Mouse (Mus musculus) liver (tissue): Measurements from ENCODE around the gene Arhgef15.
"Not testable (repeated sequence)": the region's sequence is repeated elsewhere in the genome, so short reads cannot be mapped to it uniquely, and the experiment has no call there.

Experiments
- DNase-seq: peaks from one replicate; pipeline ENCODE4 v3.0.0-alpha.2; 2020; ENCODE audit warnings: mixed read lengths

Gene Arhgef15

DNA sequence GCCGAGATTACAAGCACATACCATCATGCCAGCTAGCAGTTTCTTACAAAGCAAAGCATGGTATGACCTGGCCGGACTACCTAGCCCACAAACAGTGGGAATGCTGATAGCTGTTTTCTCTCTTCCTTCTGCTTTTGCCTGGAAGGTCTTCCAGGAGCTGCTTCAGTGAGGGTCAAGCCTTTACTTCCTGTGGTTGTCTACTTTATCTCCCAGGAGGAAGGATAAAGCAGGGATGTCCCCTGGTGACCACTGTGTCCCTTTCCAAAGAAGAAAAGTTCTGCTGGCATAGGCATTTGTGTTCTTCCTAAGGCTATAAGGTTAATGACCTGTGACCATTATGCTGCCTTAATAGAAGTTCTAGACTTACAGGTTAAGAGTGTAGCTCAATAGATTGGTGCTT lies 6.1 kb upstream of the Arhgef15 start:
- no peak for DNase-seq

DNA sequence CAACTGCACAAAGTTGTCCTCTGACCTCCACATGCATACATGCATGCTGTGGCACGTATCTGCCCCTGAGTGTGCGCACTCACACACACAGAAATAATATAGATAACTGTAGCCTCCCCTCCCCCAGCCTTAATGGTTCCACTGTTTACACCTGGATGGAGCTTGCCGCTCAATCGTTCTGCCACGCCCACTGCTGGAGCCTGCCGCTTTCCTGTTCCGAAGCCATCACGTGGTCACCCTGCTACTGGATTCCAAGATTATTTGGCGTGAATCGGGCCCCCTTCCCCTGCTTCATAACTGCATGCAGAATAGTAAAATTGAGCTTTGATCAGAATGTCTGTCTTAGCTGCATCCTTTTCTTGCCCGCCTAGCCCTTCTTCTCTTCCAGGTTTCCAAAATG lies 4.9 kb upstream of the Arhgef15 start:
- not testable (repeated sequence) for DNase-seq

DNA sequence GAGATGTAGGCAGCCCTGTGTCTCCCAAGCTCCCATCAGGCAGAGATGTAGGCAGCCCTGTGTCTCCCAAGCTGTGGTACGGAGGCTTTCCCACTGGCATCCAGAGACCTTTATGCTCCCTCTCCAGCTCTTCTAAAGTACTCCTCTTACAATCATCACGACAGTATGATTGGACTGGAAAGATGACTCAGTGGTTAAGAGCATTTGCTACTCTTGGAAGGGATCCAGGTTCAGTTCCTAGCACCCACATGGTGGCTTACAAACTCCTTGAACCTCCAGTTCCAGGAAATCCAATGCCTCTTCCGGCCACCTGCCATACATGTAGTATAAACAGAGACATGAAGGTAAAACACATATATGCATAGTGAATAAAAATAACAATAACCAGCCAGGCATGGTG lies 4.3 kb upstream of the Arhgef15 start:
- DNase-seq, result no peak

DNA sequence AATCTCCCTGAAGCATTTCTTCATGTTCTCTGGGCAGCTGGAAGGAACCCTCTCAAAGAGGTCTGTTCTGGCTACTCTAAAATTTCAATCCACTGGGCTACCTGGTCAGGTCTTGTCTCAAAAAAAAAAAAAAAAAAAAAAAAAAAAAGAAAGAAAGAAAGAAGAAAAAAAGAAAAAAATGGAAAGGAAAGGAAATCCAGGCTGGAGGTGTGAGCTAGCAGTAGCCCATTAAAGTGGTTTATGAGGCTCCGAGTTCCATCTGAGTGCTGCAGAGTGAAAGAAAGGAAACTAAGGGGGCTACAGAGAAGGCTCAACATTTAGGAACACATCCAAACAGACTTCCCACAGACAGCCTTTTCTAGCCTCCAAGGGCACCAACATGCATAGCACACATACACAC lies 691 bp upstream of the Arhgef15 start:
- no peak for DNase-seq

DNA sequence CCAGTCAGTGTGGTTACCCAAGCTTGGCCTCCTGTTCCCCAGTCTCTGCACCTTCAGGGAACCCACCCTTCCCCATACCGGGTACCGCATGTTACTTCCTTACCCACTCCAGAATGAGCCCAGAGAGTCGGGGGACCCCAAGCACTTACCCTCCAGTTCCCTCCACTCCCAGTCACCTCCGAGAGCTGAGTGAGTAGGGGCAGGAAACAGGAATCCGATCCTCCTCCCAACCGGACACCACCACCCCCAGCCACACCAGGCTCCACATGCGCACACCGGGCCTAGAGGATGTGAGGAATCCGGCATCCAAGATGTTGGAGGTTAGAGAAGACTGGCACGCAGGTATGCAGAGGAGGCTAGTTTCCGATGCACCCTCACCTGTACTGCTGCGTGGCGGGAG lies 583 bp downstream of the Arhgef15 start:
- no peak for DNase-seq

DNA sequence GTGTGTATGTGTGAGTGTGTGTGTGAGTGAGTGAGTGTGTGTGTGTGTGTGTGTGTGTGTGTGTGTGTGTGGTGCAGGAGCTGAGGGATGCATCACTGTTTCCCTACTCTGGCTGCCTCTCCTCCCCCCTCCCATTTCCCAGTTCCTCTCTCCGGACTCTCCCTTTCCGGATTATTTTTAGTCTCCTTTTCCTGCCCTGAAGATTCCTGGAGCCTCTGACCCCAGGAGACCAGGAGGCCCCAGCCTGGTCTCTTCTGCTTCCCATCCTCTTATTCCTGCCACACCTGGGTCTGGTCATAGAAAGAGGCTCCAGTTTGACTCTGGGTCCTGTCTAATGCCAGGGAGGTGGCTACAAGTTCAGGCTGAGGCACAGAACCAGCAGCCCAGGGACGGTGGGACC lies 1.2 kb downstream of the Arhgef15 start:
- DNase-seq, result no peak

DNA sequence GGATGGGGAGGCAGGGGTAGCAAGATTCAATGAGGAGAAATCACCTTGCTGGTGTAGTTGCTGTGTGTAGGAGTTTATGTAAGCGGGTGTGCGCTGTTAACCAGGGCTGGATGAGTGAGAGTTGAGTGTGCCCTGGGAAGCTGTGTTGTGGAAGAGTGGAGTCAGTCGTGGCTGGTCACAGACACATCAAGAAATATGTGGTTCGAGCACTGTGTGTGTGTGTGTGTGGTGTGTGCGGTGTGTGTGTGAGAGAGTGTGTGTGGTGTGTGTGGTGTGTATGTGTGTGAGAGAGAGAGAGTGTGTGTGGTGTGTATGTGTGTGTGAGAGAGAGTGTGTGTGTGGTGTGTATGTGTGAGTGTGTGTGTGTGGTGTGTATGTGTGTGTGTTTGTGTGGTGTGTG lies 1.8 kb downstream of the Arhgef15 start:
- DNase-seq, result no peak

DNA sequence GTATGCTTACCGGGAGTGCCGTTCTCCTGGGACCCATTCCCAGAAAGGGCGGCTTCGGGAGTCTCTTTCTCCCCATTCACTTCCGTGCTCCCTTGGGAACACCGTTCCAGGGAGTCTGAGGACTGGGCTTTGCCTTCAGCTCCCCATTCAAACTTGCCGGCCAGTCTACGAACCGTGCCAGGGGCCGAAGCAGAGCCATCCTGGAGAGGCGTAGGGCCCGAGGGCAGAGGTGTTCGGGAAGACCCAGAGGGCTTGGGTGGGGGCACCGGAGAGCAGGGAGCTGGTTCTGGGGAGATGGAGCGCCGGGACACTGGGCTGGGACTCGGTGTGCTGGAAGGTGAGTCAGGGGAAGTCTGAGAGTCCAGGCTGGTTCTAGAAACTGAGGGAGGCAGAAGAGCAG lies 2.9 kb downstream of the Arhgef15 start:
- DNase-seq, result no peak

DNA sequence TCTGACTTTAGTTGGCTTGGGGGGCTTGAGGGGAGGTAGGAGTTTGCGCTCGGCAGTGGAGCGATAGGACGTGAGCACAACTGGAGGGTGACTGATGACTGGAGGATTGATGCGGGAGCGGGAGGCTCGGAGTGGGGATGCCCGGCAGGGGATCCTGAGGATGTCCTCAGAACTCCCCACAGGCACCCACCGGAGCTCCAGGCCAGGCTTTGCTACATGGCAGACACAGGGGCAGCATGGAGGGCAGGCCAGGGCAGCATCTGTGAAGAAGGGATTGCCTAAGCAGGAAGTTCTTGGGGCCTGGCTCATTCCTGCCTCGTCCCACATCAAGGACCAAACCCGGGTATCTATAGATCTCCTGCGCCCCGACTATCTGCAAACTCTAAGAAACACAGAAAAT lies 3.4 kb downstream of the Arhgef15 start:
- DNase-seq, result no peak

DNA sequence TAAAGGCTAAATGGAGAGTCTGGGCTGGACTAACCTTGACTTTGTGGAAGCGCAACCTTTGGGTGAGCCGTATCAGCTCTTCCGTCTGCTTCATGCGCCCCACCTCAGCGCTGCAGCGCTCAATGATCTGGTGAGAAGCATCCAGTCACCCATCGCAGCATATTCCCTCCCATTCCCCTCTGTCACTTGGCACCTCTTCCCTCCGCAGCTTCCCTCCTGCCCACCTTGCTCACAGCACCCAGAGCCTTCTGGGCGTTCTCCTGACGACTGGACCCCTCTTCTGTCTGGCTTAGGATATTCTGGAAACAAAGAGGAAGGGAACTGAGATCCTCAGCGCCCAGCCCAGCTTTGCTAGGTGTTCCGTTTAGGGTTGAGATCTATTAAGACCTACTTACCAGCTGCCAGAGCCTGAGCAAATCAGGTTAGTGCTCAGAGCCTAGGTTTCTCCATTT lies 9.7 kb downstream of the Arhgef15 start:
- no peak for DNase-seq

DNA sequence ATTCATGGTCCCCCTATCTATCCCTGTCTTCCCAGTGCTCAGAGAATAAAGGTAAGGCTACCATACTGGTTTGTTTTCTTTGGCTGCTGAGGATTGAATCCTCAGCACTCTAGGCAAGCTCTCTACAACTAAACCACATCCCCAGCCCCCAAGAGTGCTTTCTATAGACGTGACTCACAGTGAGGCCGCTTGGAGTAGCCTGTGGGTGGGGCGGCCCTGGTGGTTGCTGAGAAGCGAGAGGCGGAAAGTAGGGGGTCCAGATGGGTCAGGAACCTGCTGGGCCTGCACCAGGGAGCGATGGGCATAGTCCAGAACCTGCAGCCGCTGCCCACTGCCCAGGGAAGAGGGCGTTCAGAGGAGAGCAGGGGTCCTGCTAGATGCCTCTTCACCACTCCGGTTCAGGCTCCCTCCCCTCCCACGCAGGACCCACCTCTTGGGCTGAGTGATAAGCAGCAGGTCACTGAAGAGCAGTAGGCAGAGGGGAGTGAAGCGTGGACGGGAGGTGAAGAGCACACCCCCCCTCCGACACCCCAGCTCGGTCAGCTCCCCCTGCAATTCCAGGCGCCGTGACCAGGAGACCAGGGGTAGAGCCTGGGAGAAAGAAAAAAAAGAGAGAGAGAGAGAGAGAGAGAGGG lies 10.4 kb downstream of the Arhgef15 start:
- DNase-seq, result no peak

DNA sequence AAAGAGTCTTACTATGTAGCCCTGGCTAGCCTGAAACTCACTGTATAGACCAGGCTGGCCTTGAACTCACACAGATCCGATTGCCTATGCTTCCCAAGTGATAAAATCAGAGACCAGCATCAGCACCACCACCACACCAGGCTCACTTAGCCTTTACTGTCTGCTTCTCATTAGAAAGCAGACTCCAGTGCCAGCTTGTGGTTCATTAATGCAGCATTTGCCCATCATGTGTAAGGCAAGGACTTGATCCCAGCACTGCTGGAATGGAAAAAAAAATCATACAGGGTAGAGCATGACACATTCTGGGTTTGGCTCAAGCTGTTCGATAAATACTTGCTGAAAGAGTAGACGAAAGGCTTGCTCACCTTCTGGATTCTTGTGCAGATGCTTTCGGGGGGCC lies 11.3 kb downstream of the Arhgef15 start:
- DNase-seq, result no peak

DNA sequence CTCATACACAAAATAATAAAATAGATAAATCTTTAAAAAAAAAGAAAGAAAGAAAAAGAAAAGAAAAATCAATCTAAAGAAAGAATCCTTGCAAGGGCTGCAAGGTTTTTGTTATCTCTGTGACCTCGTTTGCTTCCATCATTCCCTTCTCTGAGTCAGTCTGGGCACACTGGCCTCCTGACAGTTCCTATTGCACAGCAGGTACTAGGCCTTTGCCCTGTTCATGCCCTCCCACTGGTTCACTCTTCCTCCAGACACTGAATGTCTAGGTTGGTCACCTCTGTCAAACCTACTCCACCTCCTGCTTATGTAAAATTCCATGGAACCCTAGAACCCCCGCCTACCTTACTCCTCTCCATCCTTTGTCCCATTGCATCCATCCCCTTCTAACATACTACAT lies 12.0 kb downstream of the Arhgef15 start:
- no peak for DNase-seq

DNA sequence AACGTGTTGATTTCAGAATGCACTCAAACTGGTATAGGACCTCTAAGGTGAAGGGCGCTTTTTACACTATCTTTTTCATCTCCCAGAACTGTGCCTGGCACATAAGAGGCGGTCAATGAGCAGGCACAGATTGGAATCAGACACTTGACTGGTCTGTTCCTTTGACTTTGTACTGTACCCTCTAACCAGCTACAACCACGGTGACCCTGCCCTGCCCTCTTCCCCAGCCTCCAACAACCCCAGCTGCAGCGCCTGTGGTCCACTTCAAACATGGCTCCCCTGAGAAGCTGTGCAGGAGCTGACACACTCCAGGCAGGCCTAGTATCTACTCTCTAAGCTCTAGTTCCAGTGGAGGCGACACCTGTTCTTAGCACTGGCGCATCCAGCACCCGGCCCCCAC lies 14.5 kb downstream of the Arhgef15 start:
- no peak for DNase-seq

DNA sequence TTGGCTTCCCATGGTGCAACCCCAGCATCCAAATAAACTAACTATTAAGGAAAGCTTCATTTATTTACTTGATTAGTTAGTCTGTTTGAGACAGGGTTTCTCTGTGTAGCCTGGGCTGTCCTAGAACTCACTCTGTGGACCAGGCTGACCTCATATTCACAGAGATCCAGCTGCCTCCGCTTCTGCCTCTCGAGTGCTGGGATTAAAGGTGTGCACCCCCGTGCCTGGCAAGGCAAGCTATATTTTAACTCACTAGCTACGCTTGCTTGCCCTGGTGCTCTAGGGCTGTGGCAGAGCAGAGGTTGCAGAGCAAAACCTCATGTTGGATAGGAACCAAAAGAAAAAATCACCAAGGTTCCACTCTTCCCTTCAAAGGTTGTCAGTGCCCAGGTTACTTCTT lies 16.8 kb downstream of the Arhgef15 start:
- no peak for DNase-seq

DNA sequence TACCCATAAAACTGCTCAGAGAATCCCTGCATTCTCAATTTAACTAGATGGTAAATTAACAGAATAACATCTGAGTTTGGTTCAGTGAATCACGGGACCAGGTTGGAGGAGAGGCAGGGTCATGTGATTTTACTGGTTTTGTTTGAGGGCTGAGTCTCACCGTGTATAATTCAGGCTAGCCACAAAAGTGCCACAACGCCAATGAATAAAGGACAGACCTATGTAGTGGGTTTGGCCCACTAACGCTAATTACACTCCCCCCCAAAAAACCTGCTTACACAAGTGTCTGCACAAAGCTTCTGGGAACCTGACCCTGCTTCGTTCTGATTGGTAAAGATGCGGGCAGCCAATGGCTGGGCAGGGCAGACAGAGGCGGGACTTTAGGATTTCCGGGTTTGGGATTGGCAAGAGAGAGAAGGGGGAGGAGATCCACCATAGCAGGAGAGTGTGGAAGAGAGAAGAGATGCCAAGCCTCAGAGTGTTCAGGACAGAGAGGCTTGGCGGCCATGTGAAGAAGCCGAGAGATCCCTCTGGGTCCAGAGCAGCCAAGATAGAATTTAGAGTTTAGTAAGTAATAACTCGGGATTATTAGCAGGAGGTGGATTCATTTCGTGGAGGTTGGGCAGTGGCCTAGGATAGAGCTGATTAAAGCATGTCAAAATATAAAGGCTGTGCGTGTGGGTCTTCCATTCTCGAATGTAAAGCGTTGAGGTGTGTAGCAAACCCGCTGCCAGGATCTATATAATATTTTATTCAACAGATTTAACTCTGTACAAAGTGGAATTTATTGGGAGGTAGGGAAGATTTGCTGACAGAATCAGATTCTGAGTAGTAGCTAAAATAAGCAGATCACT lies 17.6 kb downstream of the Arhgef15 start:
- DNase-seq, result peak; percentile 84

DNA sequence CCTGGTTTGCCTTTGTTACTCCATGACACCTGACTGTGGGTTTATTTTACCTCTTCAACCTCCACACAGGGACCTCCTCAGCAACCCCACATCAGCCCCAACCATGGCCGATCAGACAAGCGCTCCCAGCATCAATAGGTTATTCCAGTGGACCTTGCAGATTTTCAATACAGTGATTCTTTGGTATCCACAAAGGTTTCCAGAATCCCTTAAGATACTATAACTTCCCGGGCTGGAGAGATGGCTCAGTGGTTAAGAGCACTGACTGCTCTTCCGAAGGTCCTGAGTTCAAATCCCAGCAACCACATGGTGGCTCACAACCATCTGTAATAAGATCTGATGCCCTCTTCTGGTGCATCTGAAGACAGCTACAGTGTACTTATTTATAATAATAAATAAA lies 20.3 kb downstream of the Arhgef15 start:
- DNase-seq, result not testable (repeated sequence)

DNA sequence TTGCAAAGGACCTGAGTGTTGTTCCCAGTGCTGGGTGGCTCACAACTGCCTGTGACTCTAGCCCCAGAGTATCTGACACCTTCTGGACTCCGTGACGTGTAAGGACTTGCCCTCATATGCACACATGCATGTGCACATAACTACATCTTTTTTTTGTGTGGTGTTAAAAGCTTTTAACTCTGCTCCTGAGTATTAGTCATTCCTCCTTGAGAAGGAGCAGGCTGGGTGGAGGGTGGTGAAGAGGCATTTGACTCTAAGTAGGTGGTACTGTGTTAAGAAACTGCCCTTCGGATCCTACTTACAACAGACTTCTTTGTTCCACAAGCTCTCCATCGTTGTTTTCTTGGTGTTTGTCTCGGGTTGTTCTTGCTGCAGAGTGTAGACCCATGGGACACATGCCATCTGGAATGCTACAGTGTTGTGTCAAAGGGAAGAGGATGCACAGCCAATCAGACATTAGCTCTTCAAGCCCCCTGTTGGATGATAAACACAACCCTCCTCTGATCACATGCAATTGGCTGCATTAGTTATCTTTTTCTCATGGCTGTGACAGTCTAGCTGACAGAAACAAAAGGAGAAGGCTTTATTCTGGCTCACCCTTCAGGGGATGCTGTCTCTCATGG lies 23.3 kb downstream of the Arhgef15 start:
- no peak for DNase-seq

DNA sequence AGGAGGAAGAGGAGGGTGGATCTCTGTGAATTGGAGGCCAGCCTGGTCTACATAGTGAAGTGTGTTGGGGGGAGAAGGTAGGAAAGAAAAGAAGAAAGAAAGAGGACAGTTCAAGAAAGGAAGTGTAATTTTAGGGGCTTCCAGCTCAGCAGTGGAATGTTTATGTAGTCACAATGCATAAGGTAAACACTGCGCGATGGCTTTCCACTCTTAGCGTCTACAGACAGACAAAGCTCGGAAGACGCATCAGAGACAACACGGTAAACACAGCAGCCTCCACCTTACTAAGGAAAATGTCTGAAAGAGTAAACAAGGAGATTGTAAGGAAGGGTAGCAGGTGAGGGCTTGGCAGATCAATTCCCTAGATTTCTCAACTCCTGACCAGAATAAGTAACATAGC lies 27.3 kb downstream of the Arhgef15 start:
- DNase-seq, result no peak

DNA sequence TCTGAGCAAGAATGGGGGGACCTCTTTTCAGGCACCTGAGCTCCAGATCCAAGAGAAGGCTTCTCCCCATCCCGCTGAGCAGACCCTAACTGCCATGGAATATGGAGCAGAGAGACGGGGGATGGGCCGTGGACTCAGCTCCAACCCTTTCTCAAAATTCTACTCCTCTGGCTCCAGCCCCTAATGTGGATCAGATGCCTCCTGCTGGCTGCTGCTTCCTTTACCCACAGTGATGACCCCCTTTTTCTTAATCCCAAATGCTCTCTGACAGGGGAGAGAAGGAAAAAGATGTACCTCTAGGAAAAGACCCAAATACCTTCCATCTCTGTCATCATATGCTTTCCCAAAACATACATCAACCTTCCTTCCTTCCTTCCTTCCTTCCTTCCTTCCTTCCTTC lies 30.3 kb downstream of the Arhgef15 start, which contains the start of gene Odf4:
Odf4 (minus strand) TSS at position 101 of the 400 bp plus-strand sequence.
- no peak for DNase-seq

DNA sequence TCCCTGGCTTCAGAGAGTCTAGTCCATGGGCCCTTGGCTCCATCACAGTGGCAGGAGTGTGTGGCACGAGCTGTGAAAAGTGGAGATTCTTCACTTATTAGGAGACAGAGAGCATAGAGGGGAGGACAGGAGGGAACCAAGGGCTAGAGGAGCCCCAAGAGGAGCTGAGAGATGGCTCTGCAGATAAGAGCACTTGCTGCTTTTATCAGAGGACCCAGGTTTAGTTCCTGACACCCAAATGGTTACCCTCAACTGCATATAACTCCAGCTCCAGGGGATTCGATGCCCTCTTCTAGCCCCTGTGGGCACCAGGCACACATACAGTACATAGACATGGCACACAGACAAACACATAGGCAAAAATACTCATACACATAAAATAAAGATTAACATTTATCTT lies 32.5 kb downstream of the Arhgef15 start:
- DNase-seq, result no peak

DNA sequence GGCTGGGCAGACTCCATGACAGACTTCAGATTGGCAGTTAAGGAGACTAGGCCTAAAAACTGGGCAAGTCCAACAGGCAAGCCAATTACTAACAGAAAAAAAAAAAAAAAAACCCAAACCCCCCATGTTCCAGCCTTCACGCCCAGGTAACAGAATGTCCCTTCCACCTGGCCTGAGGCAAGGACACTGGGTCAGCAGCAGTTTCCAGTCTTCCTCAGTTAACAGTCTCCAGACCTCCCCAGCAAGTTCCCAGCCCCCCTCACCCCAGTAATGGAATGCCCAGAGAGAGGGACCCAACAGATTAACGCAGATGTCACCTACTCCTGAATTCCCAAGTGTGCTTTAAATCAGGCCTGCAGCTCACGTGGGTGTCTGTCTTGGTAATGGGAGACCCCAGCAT lies 34.1 kb downstream of the Arhgef15 start:
- DNase-seq, result no peak

DNA sequence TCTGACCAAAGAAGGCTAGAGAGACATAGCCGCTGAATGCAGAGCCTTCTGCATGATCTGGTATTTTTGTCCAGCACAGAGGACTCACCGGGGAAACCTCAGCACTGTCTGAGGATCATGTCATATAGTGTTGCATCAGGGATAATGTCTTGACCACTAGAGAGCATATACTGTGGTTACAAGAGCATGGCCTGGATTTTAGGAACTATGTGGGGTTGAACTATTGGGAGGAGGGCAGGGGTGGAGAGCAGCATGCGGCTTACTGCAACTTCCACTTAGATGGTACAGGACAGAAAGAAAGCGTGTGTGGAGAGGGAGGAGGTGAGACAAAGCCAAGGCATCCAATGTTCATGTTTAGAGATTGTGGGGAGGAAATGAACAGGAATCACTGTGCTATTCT lies 42.7 kb downstream of the Arhgef15 start:
- DNase-seq, result no peak
